Mouse (Mus musculus): ENCODE measurements at regions not wholly inside any gene's neighbourhood (a gene's known extent, or its start where the extent isn't known, plus 50 kb on each side); places are given as distances from the start of the nearest gene placed in this dataset.

GRCm38 (mm10) chr5:129264363-129264762 lies 167.8 kb downstream of the Adgrd1 start:
- no peak for TF ChIP-seq CTCF (IDR thresholded peaks at IDR 0.05; ENCODE audit: control insufficient read depth, insufficient read depth, insufficient read length)
- TF ChIP-seq MYOG (IDR thresholded peaks at IDR 0.05; ENCODE audit: control insufficient read depth, extremely low read depth, insufficient read length), result no peak
- TF ChIP-seq MAX (IDR thresholded peaks at IDR 0.05), result no peak
- TF ChIP-seq USF1 (IDR thresholded peaks at IDR 0.05; ENCODE audit: low read depth), result no peak

All from C2C12 (cell line).